Mouse (Mus musculus) layer of hippocampus, adult 2 months (tissue): ENCODE measurements around the gene Rrp1. TPM values are rescaled to one million over a fixed set of nuclear protein-coding genes. Genes with fewer than 3 reads are reported as not detected.
A peak's percentile ranks its signal among the peaks of the same experiment; 100 is the strongest.

Experiments used
- DNase-seq, 2 experiments: peaks; one replicate each; pipeline ENCODE4 v3.0.0; 2022; ENCODE audit warnings: low spot score in 2 of 2
- H3K27ac ChIP-seq: fragments of 200-600 bp; 2 replicates; pipeline ENCODE4 v1.8.1; 2022
- H3K4me3 ChIP-seq: fragments of 200-600 bp; 2 replicates; pipeline ENCODE4 v1.8.1; 2022; ENCODE audit warnings: mild to moderate bottlenecking
- CTCF ChIP-seq: fragments of 200-600 bp; conservative IDR thresholded peaks from 2 replicates; pipeline ENCODE4 v1.8.1; 2022; ENCODE audit warnings: antibody characterized with exemption, mild to moderate bottlenecking, moderate library complexity
- total RNA-seq, 2 experiments: library from RNA; stranded (reverse); gene quantifications; 2 replicates each; pipeline ENCODE4 v1.2.3; 2021

The Rrp1 gene
- total RNA-seq, 2 experiments from 2014 or later: 352 to 358 TPM

- peak overlapping the region; percentile 95 for H3K4me3 ChIP-seq
- no peak for DNase-seq
- peak overlapping the region; percentile 95 for H3K27ac ChIP-seq
- TF ChIP-seq CTCF: no peak
Observed at GRCm38 (mm10) chr10:78413152-78413520, 293 bp upstream of the Rrp1 start.

- no peak for DNase-seq
- peak overlapping the region; percentile 95 for H3K27ac ChIP-seq
- H3K4me3 ChIP-seq: peak overlapping the region; percentile 95
- no peak for TF ChIP-seq CTCF
Observed at GRCm38 (mm10) chr10:78411851-78412250, 992 bp downstream of the Rrp1 start.

GRCm38 (mm10) chr10:78409035-78409788, 3.6 kb downstream of the Rrp1 start:
- TF ChIP-seq CTCF: no peak
- Histone ChIP-seq H3K27ac (no peak overlapping the region), H3K4me3 (no peak overlapping the region)
- no peak for DNase-seq

- DNase-seq: no peak
- Histone ChIP-seq H3K27ac (no peak overlapping the region), H3K4me3 (no peak overlapping the region)
- TF ChIP-seq CTCF: no peak
Observed at GRCm38 (mm10) chr10:78407132-78407531, 5.7 kb downstream of the Rrp1 start.

GRCm38 (mm10) chr10:78406152-78406551, 6.7 kb downstream of the Rrp1 start:
- Histone ChIP-seq H3K4me3 (no peak overlapping the region), H3K27ac (no peak overlapping the region)
- DNase-seq: no peak
- TF ChIP-seq CTCF: no peak

- DNase-seq: no peak
- no peak overlapping the region for H3K27ac ChIP-seq
- H3K4me3 ChIP-seq: no peak overlapping the region
- no peak for TF ChIP-seq CTCF
Observed at GRCm38 (mm10) chr10:78402301-78402922, 10.4 kb downstream of the Rrp1 start.

GRCm38 (mm10) chr10:78401127-78401526, 11.7 kb downstream of the Rrp1 start:
- no peak overlapping the region for H3K27ac ChIP-seq
- DNase-seq: no peak
- TF ChIP-seq CTCF: no peak
- H3K4me3 ChIP-seq: no peak overlapping the region

- Histone ChIP-seq H3K4me3 (no peak overlapping the region), H3K27ac (peak overlapping the region; percentile 79)
- TF ChIP-seq CTCF: no peak
- DNase-seq: peak in 1 of 2 experiments; percentile 41
Observed at GRCm38 (mm10) chr10:78399090-78399657, 13.7 kb downstream of the Rrp1 start.

- peak; percentile 2; the same call in 1 of the 2 replicates for TF ChIP-seq CTCF
- DNase-seq: no peak
- Histone ChIP-seq H3K27ac (peak overlapping the region; percentile 32; the same call in 1 of the 2 replicates), H3K4me3 (no peak overlapping the region)
Observed at GRCm38 (mm10) chr10:78396625-78396885, 16.3 kb downstream of the Rrp1 start.

- no peak overlapping the region for H3K4me3 ChIP-seq
- peak; percentile 93 to 99 for DNase-seq
- peak; percentile 98 for TF ChIP-seq CTCF
- peak overlapping the region; percentile 32; the same call in 1 of the 2 replicates for H3K27ac ChIP-seq
Observed at GRCm38 (mm10) chr10:78395819-78396624, 16.8 kb downstream of the Rrp1 start.

- Histone ChIP-seq H3K4me3 (no peak overlapping the region), H3K27ac (no peak overlapping the region)
- DNase-seq: no peak
- peak; percentile 30; the same call in 1 of the 2 replicates for TF ChIP-seq CTCF
Observed at GRCm38 (mm10) chr10:78395377-78395776, 17.5 kb downstream of the Rrp1 start.

- peak; percentile 69 to 85 for DNase-seq
- Histone ChIP-seq H3K27ac (no peak overlapping the region), H3K4me3 (no peak overlapping the region)
- TF ChIP-seq CTCF: peak; percentile 95
Observed at GRCm38 (mm10) chr10:78392072-78392471, 20.8 kb downstream of the Rrp1 start.

GRCm38 (mm10) chr10:78390982-78391470, 21.8 kb downstream of the Rrp1 start:
- Histone ChIP-seq H3K27ac (no peak overlapping the region), H3K4me3 (no peak overlapping the region)
- no peak for DNase-seq
- TF ChIP-seq CTCF: no peak
